Mouse (Mus musculus) myocyte (in vitro differentiated cells): ENCODE measurements around the gene Mavs.

Experiments used
- CEBPB ChIP-seq: IDR thresholded peaks from 2 replicates; pipeline ENCODE4 v1.6.1; 2011; ENCODE audit warnings: mild to moderate bottlenecking, moderate library complexity; ENCODE audit not compliant: poor library complexity, insufficient read depth, severe bottlenecking
- E2F4 ChIP-seq: IDR thresholded peaks from one replicate; pipeline ENCODE4 v1.6.1; 2011; ENCODE audit warnings: mild to moderate bottlenecking, control low read depth, moderate library complexity; ENCODE audit not compliant: insufficient read depth
- MAX ChIP-seq: IDR thresholded peaks from one replicate; pipeline ENCODE4 v1.6.1; 2011; ENCODE audit warnings: low read depth, mild to moderate bottlenecking, control low read depth
- MYOD1 ChIP-seq, 3 experiments: IDR thresholded peaks; one replicate each; pipeline ENCODE4 v1.6.1; 2011; ENCODE audit warnings: control low read depth in 2 of 3, low read depth in 2 of 3, mild to moderate bottlenecking in 2 of 3, moderate library complexity in 1 of 3; ENCODE audit not compliant: insufficient read length in 2 of 3, control insufficient read depth in 1 of 3
- MYOG ChIP-seq, 3 experiments: IDR thresholded peaks; one replicate each; pipeline ENCODE4 v1.6.1; 2011; ENCODE audit warnings: control low read depth in 2 of 3, low read depth in 2 of 3, mild to moderate bottlenecking in 2 of 3; ENCODE audit not compliant: insufficient read length in 2 of 3, control insufficient read depth in 1 of 3, insufficient read depth in 1 of 3
- POLR2A ChIP-seq: IDR thresholded peaks from one replicate; pipeline ENCODE4 v1.6.1; 2011; ENCODE audit warnings: low read depth, mild to moderate bottlenecking, control low read depth, moderate library complexity; ENCODE audit not compliant: insufficient read length
- POLR2AphosphoS2 ChIP-seq: IDR thresholded peaks from one replicate; pipeline ENCODE4 v1.6.1; 2011; ENCODE audit warnings: low read depth, control low read depth; ENCODE audit not compliant: insufficient read length
- REST ChIP-seq: IDR thresholded peaks from one replicate; pipeline ENCODE4 v1.6.1; 2011; ENCODE audit warnings: mild to moderate bottlenecking, control low read depth, moderate library complexity; ENCODE audit not compliant: insufficient read depth, insufficient read length
- SRF ChIP-seq: IDR thresholded peaks from one replicate; pipeline ENCODE4 v1.6.1; 2011; ENCODE audit warnings: low read depth; ENCODE audit not compliant: control insufficient read depth, insufficient read length
- TCF12 ChIP-seq: IDR thresholded peaks from one replicate; pipeline ENCODE4 v1.6.1; 2011; ENCODE audit warnings: mild to moderate bottlenecking, control low read depth; ENCODE audit not compliant: poor library complexity, insufficient read depth, severe bottlenecking
- TCF3 ChIP-seq: IDR thresholded peaks from one replicate; pipeline ENCODE4 v1.6.1; 2011; ENCODE audit warnings: low read depth, control low read depth; ENCODE audit not compliant: insufficient read length
- USF1 ChIP-seq: IDR thresholded peaks from one replicate; pipeline ENCODE4 v1.6.1; 2011; ENCODE audit warnings: low read depth, mild to moderate bottlenecking, control low read depth, moderate library complexity

DNA sequence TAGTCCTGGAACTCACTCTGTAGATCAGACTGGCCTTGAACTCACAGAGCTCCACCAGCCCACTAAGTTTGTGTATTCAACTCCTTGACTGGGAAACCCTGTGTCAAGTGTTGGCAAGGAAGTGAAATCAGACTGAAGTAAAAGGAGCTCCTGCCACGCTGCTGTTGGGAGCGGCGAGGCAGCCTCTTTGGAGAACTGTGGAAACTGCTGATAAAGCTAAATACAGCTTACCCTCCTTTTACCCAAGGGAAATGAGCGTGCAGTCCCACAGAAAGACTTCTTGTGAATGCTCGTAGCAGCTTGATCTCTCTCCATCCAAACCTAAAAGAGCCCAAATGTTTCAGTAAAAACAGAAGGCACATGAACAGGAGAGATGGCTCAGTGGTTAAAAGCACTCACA lies 11.3 kb upstream of the Mavs start:
- TF ChIP-seq MAX (no peak), POLR2A (no peak), CEBPB (no peak), MYOD1 (IDR thresholded peaks at IDR 0.05; ENCODE audit: control insufficient read depth in 1 of 3, insufficient read length in 2 of 3, low read depth in 2 of 3) (no peak), USF1 (no peak), TCF12 (no peak), MYOG (IDR thresholded peaks at IDR 0.05; ENCODE audit: control insufficient read depth in 1 of 3, insufficient read depth in 1 of 3, insufficient read length in 2 of 3, low read depth in 2 of 3) (no peak), TCF3 (no peak), SRF (no peak), POLR2AphosphoS2 (no peak), E2F4 (no peak), REST (no peak)
